Mouse (Mus musculus) midbrain, embryonic 11.5 days (tissue): ENCODE results near the gene Kcnj10. TPM values are rescaled to one million over a fixed set of nuclear protein-coding genes. Genes with fewer than 3 reads are reported as not detected.

Experiments used
- ATAC-seq: fragments of 200-750 bp; cut with Nextera tagmentation; 2 replicates; pipeline ENCODE4 v1.8.0; 2017; ENCODE audit warnings: moderate TSS enrichment, moderate library complexity; ENCODE audit not compliant: low FRiP score
- DNase-seq: peaks from one replicate; pipeline ENCODE4 v3.0.0; 2015; ENCODE audit warnings: low spot score; ENCODE audit errors: missing footprints
- H3K27ac ChIP-seq: fragments of 300-500 bp; sonication (generic); 2 replicates; pipeline ENCODE4 v1.5.1; 2014; ENCODE audit warnings: low read depth, low read length
- H3K27me3 ChIP-seq: fragments of 300-500 bp; sonication (generic); 2 replicates; pipeline ENCODE4 v1.6.1; 2014; ENCODE audit warnings: mild to moderate bottlenecking, low read length, moderate library complexity, mixed read lengths; ENCODE audit not compliant: control insufficient read depth, insufficient read depth
- H3K36me3 ChIP-seq: fragments of 300-500 bp; sonication (generic); 2 replicates; pipeline ENCODE4 v1.6.1; 2014; ENCODE audit warnings: mild to moderate bottlenecking, low read length, moderate library complexity, mixed read lengths; ENCODE audit not compliant: control insufficient read depth, insufficient read depth
- H3K4me1 ChIP-seq: fragments of 300-500 bp; sonication (generic); 2 replicates; pipeline ENCODE4 v1.6.1; 2014; ENCODE audit warnings: low read length; ENCODE audit not compliant: control insufficient read depth, insufficient read depth
- H3K4me2 ChIP-seq: fragments of 300-500 bp; sonication (generic); 2 replicates; pipeline ENCODE4 v1.6.1; 2014; ENCODE audit warnings: mild to moderate bottlenecking, moderate library complexity
- H3K4me3 ChIP-seq: fragments of 300-500 bp; sonication (generic); 2 replicates; pipeline ENCODE4 v1.5.1; 2014; ENCODE audit warnings: low read depth, low read length
- H3K9ac ChIP-seq: fragments of 300-500 bp; sonication (generic); 2 replicates; pipeline ENCODE4 v1.6.1; 2014; ENCODE audit warnings: low read length
- H3K9me3 ChIP-seq: fragments of 300-500 bp; sonication (generic); 2 replicates; pipeline ENCODE4 v1.6.1; 2016; ENCODE audit warnings: low read length; ENCODE audit not compliant: control insufficient read depth
- WGBS: fragments of 180-500 bp; shearing (Covaris S2); extraction: QIAGEN DNeasy Blood & Tissue Kit; methylation state at CpG from one replicate; pipeline ENCODE4 v1.1.7; 2014; 5-methylcytosine and 5-hydroxymethylcytosine counted together
- polyA plus RNA-seq: library from polyadenylated mRNA; unstranded; fragments of >200 nt; fragmentation: Nextera tagmentation; extraction: Ambion mirVana; gene quantifications from 2 replicates; pipeline ENCODE4 v1.2.1, GENCODE M21; 2014

Gene Kcnj10
- polyA plus RNA-seq, 1 experiment from 2014 or later: 0.75 TPM

- ATAC-seq (0 out of 2 replicates have a peak, but pooled peaks have one; percentile 8), DNase-seq (no peak)
- H3K4me3 ChIP-seq: no peak overlapping the region
- peaks cover 27% of the 10 kb centered on the region for H3K4me1 ChIP-seq
- 49% methylated on average over 12 of the region's 12 CpGs for WGBS
- H3K36me3 ChIP-seq: no peaks in the 10 kb centered on the region
- H3K9me3 ChIP-seq: no peaks in the 10 kb centered on the region
- H3K4me2 ChIP-seq: no peak overlapping the region
- no peak overlapping the region for H3K27ac ChIP-seq
- H3K27me3 ChIP-seq: peaks cover 2% of the 10 kb centered on the region; the same call in 1 of the 2 replicates
- no peak overlapping the region for H3K9ac ChIP-seq
Observed at GRCm38 (mm10) chr1:172301180-172301579, 39.8 kb upstream of the Kcnj10 start.

- ATAC-seq: no peak
- Histone ChIP-seq H3K27me3 (peaks cover under 1% of the 10 kb centered on the region; the same call in 1 of the 2 replicates), H3K4me1 (peaks cover 27% of the 10 kb centered on the region), H3K36me3 (no peaks in the 10 kb centered on the region), H3K9ac (no peak overlapping the region), H3K9me3 (no peaks in the 10 kb centered on the region), H3K27ac (no peak overlapping the region), H3K4me2 (no peak overlapping the region), H3K4me3 (no peak overlapping the region)
- 57% methylated on average over 3 of the region's 3 CpGs for WGBS
- DNase-seq: no peak
Observed at GRCm38 (mm10) chr1:172302311-172302710, 38.7 kb upstream of the Kcnj10 start.

GRCm38 (mm10) chr1:172302851-172303250 lies 38.2 kb upstream of the Kcnj10 start:
- H3K9me3 ChIP-seq: no peaks in the 10 kb centered on the region
- H3K27me3 ChIP-seq: no peaks in the 10 kb centered on the region; the same call in 1 of the 2 replicates
- peaks cover 26% of the 10 kb centered on the region for H3K4me1 ChIP-seq
- no peaks in the 10 kb centered on the region for H3K36me3 ChIP-seq
- no peak overlapping the region for H3K27ac ChIP-seq
- ATAC-seq (peak; percentile 49), DNase-seq (no peak)
- no peak overlapping the region for H3K4me2 ChIP-seq
- no peak overlapping the region for H3K9ac ChIP-seq
- no peak overlapping the region for H3K4me3 ChIP-seq
- WGBS: 5% methylated on average over 6 of the region's 6 CpGs

- peaks cover 24% of the 10 kb centered on the region for H3K4me1 ChIP-seq
- ATAC-seq (no peak), DNase-seq (no peak)
- no peak overlapping the region for H3K27ac ChIP-seq
- H3K4me2 ChIP-seq: no peak overlapping the region
- H3K9me3 ChIP-seq: no peaks in the 10 kb centered on the region
- no peak overlapping the region for H3K9ac ChIP-seq
- H3K36me3 ChIP-seq: no peaks in the 10 kb centered on the region
- 74% methylated on average over 6 of the region's 6 CpGs for WGBS
- H3K27me3 ChIP-seq: no peaks in the 10 kb centered on the region; the same call in 1 of the 2 replicates
- H3K4me3 ChIP-seq: no peak overlapping the region
Observed at GRCm38 (mm10) chr1:172304443-172304842, 36.6 kb upstream of the Kcnj10 start.

- Histone ChIP-seq H3K4me3 (no peak overlapping the region), H3K9me3 (no peaks in the 10 kb centered on the region), H3K36me3 (no peaks in the 10 kb centered on the region), H3K27ac (no peak overlapping the region), H3K27me3 (no peaks in the 10 kb centered on the region; the same call in 1 of the 2 replicates), H3K4me2 (no peak overlapping the region), H3K9ac (no peak overlapping the region), H3K4me1 (peaks cover 26% of the 10 kb centered on the region)
- 92% methylated on average over 2 of the region's 2 CpGs for WGBS
- no peak for ATAC-seq
- no peak for DNase-seq
Observed at GRCm38 (mm10) chr1:172305153-172305552, 35.9 kb upstream of the Kcnj10 start.

GRCm38 (mm10) chr1:172305635-172306034 lies 35.4 kb upstream of the Kcnj10 start:
- Histone ChIP-seq H3K27me3 (no peaks in the 10 kb centered on the region; the same call in 1 of the 2 replicates), H3K4me3 (no peak overlapping the region), H3K9ac (no peak overlapping the region), H3K9me3 (no peaks in the 10 kb centered on the region), H3K36me3 (no peaks in the 10 kb centered on the region), H3K4me2 (no peak overlapping the region), H3K4me1 (peaks cover 26% of the 10 kb centered on the region), H3K27ac (no peak overlapping the region)
- ATAC-seq: no peak
- no peak for DNase-seq
- WGBS: 78% methylated on average over 3 of the region's 3 CpGs

- ATAC-seq: no peak
- Histone ChIP-seq H3K9me3 (no peaks in the 10 kb centered on the region), H3K4me2 (no peak overlapping the region), H3K9ac (no peak overlapping the region), H3K36me3 (no peaks in the 10 kb centered on the region), H3K4me3 (no peak overlapping the region), H3K4me1 (peaks cover 23% of the 10 kb centered on the region), H3K27me3 (no peaks in the 10 kb centered on the region; the same call in 1 of the 2 replicates), H3K27ac (no peak overlapping the region)
- 81% methylated on average over 4 of the region's 4 CpGs for WGBS
- DNase-seq: no peak
Observed at GRCm38 (mm10) chr1:172306196-172306595, 34.8 kb upstream of the Kcnj10 start.

- Histone ChIP-seq H3K9me3 (no peaks in the 10 kb centered on the region), H3K4me2 (no peak overlapping the region), H3K27ac (no peak overlapping the region), H3K9ac (no peak overlapping the region), H3K36me3 (no peaks in the 10 kb centered on the region), H3K27me3 (no peaks in the 10 kb centered on the region; the same call in 1 of the 2 replicates), H3K4me1 (peaks cover 24% of the 10 kb centered on the region), H3K4me3 (no peak overlapping the region)
- 80% methylated on average over 6 of the region's 6 CpGs for WGBS
- DNase-seq (no peak), ATAC-seq (no peak)
Observed at GRCm38 (mm10) chr1:172306885-172307284, 34.1 kb upstream of the Kcnj10 start.

- DNase-seq: no peak
- H3K9ac ChIP-seq: 0 out of 2 replicates have a peak overlapping the region, but pooled peaks have one; percentile 4
- WGBS: 67% methylated on average over 10 of the region's 10 CpGs
Observed at GRCm38 (mm10) chr1:172307936-172308335, 33.1 kb upstream of the Kcnj10 start.

More at GRCm38 (mm10) chr1:172307936-172308335, 33.1 kb upstream of the Kcnj10 start:
- H3K9me3 ChIP-seq: no peaks in the 10 kb centered on the region
- no peak overlapping the region for H3K4me2 ChIP-seq
- no peak for ATAC-seq
- H3K4me3 ChIP-seq: no peak overlapping the region
- no peaks in the 10 kb centered on the region; the same call in 1 of the 2 replicates for H3K27me3 ChIP-seq
- no peak overlapping the region for H3K27ac ChIP-seq
- H3K36me3 ChIP-seq: no peaks in the 10 kb centered on the region
- peaks cover 20% of the 10 kb centered on the region for H3K4me1 ChIP-seq
